Mouse (Mus musculus): ENCODE measurements around the gene Fbxo9.

Gene Fbxo9

DNA sequence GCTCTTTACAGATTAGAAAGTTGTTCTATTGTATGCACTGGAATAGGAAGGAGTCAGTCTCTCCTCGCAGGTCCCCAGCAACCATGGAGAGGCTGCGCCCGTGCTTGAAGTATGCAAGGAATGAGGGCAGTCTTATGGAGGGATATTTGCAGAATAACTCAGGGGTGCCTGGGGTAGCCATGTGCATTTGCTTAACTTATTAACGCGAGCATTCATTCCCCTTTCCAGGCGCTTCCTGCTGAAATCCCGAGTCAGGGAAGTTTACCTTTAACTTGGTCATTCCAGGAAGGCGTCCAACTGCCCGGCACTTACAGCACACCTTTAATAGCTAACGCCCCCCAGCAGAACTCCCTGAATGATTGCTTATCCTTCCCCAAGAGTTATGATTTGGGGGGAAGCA lies 44.7 kb downstream of the Fbxo9 start:
- peak; percentile 71 for DNase-seq

DNA sequence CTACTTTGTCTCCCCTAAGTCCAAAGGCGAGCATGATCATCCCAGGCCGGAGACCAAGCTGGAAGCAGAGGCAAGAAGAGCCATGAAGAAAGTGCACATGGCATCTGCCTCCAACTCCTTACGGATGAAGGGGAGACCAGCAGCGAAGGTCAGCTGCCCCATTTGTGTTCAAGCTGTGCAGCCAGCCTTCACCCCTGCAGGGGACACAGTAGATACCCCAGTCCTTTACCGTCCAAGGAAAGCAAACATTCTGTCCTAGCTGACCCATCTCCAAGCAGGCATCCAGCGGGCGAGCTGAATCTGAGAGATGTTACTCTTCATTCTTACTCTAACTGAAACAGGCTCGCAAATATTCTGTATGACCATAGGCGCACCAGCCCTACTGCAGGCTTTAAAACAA lies 46.5 kb downstream of the Fbxo9 start:
- no peak for DNase-seq

DNA sequence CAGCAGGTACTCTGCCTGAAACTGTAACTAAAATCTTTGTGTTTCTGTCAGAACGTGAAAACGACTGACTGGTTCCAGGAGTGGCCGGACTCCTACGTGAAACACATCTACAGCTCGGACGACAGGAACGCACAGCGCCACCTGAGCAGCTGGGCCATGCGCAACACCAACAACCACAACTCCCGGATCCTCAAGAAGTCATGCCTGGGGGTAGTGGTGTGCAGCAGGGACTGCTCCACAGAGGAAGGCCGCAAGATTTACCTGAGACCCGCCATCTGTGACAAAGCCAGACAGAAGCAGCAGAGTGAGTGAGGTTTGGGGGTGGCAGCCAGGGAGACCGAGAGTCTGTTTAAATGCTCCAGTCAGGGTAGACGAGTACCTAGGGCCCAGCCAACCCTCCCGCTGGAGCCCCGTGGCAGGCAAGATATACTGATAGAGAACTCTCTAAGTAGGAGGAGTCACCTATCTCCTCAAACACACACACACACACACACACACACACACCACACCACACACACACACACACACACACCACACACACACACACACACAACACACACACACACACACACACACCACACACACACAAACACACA lies 49.2 kb downstream of the Fbxo9 start:
- DNase-seq = no peak

DNA sequence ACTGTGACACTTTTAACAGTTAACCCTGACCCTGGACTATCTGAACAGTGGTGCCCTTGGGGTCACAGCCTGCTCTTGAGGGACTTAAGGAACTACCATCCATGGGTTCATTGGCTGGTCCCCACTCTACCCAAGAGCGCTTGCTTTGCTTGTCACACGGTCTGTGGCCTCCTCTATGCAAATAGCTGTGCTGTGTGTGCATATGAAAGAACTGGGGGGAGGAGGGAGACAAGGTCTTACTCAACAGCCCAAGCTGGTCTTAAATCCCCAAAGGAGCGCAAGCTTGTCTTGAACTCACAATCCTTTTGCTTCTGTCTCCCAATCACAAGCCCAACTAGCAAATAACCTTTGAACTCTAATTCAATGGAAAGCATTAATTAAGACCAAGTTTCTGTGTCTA lies 54.6 kb downstream of the Fbxo9 start:
- DNase-seq = no peak

DNA sequence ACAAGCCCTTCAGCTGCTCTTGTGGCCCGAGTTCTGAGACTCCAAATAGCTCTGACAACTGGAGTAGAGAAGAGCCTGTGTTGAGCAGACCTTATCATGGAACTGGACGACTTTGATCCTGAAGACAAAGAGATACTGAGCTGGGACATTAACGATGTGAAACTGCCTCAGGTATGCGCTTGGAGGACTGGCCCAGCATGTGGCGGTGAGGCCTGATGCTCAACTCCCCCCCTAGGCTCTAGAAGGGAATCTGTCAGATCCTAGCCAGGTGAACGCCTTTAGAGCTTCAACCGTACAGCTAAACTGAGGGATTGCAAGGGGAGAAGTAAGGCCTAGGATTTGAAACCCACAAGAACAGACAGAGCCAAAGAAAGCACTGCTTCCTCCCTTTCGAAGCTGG lies 55.0 kb downstream of the Fbxo9 start:
- DNase-seq = no peak

DNA sequence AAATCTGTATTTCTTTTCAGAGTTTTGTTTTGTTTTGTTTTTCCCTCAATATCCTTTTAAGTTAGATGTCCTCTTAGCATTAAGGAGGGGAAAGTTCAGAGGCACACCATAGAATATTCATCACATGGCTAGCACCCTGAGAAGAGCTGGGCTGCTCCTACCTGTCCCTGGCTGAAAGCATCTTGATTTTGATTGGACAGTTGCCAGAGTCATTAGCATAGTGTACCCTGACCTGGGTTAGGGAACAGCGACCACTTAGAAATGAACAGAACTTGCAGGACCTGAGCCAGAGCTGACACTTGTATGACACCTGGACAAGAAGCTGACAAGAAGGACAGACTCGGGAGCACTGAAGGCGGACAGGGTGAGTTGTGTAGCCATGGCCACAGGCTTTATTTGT lies 57.2 kb downstream of the Fbxo9 start, which contains the start of gene Gcm1:
Gene Gcm1 (plus strand): TSS at position 248 of the 400 bp plus-strand sequence.
- peak; percentile 68 for DNase-seq

DNA sequence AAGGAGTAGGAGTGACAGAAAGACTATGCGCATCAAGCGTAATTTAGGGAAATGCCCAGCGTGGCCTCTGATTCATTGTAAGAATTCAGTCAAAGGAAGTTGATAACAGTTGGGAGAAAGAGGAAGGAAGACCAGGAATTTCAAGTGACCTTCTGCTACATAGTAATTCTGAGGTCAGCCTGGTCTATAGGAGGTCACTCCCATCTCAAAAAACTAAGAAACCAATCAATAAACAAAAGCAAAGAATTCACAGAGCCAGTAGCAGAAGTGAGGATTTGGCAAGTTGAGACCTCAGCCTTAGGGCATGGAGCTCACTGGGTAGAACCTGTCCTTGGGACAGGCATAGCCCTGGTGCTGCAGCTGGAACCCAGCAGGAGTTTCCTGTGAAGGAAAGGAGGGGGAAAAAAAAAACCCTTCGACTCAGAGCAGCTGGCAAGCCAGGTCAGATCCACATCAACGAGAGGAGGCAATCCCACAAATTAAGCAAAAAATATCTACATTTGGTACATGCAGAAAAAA lies 58.4 kb downstream of the Fbxo9 start:
- DNase-seq = no peak

DNA sequence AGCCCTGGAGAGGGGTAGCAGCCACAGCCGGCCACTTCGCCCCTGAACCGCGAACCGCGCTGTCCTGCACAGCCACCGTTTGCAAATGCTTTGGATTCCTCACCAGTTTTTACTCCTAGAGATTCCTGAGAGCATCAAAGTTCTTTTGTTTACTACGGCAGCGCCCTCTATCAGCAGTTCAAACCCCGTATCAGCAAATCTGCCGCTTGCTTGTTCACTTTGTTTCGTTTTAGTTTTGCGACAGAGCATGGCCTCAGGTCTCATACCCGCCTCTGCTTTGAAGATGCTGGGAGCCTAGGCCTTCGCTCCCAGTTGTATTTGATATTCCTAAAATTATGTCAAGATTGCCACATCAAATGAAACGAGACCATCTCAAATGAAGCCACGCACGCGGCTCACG lies 62.1 kb downstream of the Fbxo9 start:
- no peak for DNase-seq

DNA sequence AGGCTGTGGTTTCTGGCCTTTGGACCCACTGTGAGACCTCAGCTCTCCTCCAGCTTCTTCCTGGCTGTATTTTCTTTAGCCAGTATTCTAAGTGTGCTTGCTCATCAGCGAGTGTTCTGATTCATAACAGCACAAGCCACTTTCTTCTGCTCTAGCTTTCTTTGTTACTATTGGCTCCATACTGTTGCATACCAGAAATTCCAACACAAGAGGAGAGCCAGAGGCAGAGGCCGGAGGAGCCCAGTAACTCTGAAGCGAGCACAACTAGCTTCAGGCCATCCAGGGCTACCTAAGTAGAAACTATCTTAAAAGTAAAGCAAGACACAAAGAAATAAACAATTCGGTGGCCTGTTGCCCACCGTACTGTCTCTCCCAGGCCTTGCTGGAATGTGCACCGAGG lies 63.7 kb downstream of the Fbxo9 start:
- peak; percentile 20 for DNase-seq

DNA sequence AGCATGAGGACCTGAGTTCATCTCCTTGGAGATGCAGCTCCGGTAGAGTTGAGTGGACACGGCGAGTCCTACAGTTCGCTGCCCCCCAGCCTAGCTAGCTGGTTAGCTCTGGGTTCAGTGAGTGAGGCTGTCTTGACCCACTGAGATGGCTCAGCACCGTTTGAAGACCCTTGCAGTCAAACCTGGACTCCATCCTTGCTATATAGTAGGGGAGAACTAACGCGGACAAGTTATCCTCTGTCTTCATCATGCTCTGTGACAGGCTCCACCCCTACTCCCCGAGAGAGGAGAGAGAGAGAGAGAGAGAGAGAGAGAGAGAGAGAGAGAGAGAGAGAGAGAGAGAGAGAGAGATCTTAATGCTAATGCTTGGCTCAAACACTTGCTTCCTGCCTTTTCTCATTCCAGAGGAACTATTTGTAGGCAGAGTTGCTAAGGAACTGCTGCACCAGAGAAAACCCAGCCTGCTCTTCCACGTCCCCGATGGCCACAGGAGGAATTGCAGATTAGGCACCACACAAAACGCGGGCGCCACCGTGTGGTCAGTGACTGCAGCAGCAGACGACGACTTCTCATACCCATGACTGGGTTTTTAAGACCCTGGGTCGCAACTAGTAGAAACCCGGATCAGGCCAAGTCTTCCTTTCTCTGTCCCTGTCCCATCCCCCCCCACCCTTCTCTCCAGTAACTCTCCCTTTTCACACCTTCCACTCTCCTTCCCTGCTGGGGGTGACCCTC lies 69.9 kb downstream of the Fbxo9 start:
- DNase-seq = peak; percentile 63

DNA sequence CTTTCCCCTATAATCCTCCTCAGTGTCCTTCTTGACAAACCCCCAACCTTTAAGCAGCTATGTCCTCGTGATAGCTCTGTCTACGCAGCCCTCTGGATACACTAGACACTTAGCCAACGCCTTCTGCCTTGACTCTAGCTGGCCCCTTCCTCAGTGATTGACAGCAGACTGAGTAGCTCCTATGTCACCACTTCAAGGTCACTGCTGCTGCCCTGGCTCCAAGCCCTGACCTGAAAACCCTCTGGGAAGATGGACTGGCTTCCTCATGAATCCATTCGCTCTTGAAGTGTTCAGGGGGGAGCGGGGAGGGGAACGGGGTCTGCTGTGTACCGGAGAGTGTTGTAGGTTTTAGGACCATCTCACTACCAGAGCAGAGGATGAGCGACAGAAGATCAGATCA lies 73.0 kb downstream of the Fbxo9 start:
- DNase-seq = no peak

DNA sequence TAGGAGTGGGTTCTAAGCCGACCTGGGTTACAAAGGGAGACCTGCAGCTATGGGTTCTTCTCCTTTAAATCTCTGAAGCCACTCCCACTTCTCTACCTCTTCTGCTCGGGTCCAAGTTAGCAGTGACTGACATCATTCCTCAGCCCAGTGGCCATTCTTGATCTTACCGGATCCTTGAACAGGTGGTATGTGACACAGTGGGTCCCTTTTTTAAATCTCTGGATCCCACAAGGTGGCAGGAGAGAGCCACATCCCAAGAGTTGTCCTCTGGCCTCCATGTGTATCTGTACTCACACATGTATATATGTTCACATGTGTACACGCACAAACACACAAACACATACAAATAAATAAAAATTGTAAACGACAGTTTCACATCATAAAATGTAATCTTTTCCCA lies 73.6 kb downstream of the Fbxo9 start:
- no peak for DNase-seq

DNA sequence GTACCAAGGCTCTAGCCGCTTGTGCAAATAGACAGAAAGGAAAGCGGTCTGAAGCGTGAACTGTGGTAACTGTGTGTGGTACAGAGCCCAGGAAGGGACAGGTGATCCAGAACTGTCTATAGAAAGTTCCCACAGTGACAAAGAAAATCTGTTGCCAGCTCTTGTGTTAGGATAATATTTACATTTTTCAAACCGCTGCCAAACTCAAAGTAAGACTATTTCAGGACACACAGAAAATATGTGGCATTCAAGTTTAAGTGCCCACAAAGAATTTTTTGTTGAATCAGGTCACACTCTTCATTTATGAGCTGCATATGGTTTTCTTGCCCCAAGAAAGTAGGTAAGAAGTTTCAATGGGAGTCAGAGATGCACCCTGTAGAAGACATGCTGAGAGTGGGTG lies 75.9 kb downstream of the Fbxo9 start:
- no peak for DNase-seq
